Mouse (Mus musculus): ENCODE results near the gene Gp5.

The Gp5 gene

DNA sequence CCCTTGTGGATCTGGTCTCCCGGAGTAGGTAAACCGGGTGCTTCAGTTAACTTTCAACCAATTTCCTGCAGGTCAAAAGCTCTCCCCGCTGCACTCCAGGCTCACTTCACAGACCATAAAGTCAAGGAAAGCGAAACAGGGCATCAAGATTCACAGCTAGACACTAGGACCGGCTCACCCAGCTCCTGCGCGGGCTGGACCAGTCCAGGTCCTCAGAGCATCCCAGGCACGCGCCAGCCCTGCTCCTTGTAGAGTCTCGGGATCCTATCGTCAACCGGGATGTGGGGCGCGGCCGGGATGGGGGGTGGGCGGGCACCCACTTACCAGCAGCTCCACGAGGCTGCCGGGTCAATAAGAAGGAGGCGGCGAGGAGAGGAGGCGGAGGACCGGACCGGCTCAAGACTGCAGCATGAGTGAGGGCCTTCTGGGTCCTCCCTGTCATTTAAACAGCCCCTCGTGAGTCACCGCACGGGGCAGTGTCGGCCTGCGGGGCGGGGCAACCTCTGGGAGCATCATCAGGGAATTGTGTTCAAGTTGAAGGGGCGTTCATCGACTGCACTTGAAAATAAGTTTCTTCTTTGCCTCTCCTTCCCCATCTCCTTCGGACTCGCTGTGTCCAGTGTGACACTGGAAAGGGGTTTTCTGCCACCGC, 27.6 kb downstream of the Gp5 start, which contains the start of gene Lrrc15:
TSS of gene Lrrc15 (minus strand) at position 413 of the 652 bp plus-strand sequence.
- no peak for ATAC-seq (ENCODE audit: insufficient number of reproducible peaks, low FRiP score, low TSS enrichment)

DNA sequence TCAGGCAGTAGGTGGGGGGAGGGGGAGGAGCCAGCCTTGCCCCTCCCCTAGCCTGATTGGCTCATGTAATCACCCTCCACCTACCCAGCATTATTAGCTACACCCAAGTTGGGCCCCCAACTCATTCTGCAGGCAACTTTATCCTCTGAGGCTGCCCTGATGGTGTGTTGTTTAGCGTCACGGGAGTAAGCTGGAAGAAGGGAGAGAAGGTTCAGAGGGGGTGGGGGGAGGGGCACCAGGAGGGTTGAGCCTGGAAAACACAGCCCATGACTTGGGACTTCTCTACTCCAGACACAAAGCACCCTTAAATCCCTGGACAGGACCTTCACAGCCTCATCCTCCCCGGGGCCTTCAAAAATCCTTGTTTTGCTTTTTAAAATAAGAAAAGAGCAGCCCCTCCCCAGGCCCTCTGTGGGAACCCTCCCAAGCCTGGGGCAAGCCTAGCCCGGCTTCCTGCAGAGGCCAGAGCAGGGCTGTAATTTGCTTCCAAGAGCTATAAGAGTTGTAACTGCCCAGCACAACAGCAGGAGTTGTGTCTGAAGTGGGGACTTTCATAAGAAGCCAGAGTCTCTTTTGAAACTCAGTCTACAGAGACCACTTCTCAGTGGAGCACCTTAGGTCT, 29.8 kb downstream of the Gp5 start:
- ATAC-seq (ENCODE audit: insufficient number of reproducible peaks, low FRiP score, low TSS enrichment): no peak

DNA sequence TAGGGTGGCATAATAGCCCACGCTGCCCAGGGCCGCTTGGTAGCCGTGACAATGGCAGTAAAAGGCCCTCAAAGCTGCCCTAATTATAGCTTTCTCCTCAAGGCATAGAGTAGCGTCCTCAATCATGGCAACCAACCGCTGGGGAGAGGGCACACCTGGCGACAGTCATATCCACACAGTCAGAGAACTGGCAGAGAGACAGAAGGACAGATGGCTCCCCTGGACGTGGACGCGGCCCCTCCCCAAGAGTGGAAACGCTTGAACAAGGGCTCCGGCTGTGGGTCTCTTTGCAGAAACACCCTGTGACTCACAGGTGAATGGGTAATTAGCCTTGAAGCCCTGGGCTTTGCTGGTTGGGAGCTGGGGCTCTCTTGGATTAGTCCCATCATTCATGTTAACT, 32.2 kb downstream of the Gp5 start:
- no peak for ATAC-seq (ENCODE audit: insufficient number of reproducible peaks, low FRiP score, low TSS enrichment)

DNA sequence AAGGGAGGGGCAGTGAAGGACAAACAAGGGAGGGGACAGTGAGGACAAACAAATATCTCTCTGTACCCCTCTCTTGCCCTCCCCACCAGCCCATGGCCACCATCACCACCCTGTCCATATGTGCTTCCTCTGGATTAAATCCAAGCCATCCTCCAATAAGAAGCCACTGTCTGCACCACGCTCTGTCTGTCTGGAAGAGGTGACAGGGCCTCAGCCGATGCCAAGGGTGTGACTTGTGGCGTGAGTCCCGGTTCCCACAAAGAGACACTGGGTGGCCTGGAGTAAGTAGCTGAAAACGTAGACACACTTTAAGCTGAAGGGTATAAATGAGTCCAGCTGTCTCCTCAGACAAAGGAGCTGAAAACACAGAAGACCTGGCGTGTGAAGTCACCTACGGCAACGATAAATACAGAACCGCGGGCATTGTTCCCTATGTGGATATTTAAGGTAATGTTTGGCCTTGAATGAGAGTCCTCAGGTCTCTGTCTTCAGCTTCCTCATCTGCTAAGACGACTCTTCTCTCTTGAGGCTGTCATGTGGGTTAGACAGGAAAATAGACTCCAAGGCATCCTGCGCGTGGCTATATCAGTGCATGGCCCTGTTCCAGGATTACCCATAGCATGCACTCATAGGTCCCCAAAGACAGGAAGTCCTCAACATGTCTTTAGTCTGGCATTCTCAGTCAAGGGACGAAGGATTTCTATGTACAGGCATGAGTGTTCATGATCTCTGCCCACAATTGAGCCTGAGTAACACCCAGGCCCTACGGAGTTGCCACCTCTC, 34.8 kb downstream of the Gp5 start:
- no peak for ATAC-seq (ENCODE audit: insufficient number of reproducible peaks, low FRiP score, low TSS enrichment)

DNA sequence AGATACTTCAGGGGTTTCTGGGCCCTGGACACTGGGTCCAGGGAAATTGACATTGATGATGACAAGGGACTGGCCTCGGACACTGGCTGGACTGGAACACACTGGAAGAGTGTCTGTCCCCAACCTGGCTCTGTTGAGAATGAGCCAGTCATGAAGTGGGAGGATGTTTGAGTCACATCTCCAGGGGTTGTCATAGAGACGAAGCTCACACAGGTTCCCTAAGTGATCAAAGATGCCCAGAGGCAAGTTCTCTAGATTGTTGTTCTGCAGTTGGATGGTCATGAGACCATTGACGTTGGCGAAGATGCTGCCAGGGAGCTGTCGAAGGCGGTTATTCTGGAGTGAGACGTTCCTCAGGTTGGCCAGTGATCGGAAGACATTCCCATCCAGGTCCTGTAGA, 37.5 kb downstream of the Gp5 start:
- no peak for ATAC-seq (ENCODE audit: insufficient number of reproducible peaks, low FRiP score, low TSS enrichment)

DNA sequence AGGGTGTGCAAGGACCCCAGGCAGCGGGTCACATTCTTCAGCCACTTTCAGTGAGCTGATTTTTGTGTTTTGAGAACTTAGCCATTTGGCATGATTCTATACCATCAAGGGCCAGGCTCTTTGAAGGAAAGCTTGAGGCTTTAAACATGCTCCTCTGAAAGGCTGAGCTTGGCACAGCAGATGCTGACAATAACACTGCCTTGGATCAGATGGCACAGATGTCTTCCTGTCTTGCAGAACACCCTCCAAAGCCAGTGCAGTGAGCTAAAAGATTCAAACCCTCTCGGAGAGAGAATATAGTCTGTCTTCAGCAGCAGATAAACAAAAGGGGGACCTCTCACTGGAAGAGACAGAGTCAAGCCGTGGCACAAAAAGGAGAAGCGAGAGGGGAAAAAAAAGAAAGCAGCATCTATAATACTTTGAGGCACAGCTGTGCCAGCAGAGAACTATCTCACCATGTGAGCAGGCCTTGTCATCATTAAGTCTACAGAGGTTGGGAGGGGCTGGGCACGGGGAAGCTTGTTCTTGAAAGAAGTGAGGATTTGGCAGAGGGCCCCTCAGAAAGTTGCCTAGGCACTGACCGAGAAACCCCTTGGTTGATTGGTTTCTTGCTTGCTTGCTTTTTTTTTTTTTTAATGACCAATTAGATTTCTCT, 38.5 kb downstream of the Gp5 start:
- no peak for ATAC-seq (ENCODE audit: insufficient number of reproducible peaks, low FRiP score, low TSS enrichment)

DNA sequence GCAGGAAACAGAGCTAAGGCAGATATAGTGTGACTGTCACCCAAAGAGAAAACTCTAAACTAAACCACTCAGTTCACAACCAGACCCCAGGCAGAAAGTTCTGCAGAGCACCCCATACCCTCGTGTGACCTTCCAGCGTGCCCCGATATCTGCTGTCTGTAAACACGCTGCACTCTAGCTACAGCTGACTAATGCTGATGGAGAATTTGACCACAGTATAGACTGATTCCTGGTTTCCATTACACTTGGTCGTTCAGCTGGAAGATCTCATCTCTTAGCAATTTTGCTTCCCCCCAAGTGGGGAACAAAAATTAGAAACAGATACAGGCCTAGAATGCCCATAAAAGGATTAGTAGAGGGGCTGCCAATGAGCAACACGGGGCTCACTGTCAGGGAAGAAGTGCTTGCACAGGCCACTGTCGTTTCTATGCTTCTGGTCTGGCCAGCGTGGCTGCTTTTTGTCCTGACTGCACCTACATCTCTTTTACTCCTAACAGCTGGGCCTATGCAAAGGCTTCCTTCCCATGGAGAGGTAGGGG, 39.3 kb downstream of the Gp5 start:
- no peak for ATAC-seq (ENCODE audit: insufficient number of reproducible peaks, low FRiP score, low TSS enrichment)

DNA sequence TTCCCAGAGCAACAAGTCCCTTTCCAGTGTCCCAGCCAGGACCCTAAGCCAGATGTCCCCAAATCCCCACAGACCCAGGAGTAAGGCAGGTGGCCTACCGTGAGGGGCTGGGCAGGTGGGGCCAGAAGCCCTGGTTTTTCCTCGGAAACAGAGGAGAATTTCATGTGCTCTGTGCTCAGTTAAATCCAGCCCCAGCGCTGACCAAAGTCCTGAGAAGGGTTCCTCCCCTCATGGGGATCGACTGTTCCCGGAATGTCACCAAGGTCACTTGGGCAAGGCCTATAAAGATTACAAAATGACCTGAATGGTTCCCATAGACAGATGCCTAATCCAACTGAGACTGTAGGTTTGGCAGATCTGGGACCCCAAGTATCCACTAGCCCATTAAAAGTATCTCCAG, 43.2 kb downstream of the Gp5 start, which contains the start of gene Cpn2:
TSS of gene Cpn2 (minus strand) at position 141 of the 400 bp plus-strand sequence.
- ATAC-seq (ENCODE audit: insufficient number of reproducible peaks, low FRiP score, low TSS enrichment): no peak

DNA sequence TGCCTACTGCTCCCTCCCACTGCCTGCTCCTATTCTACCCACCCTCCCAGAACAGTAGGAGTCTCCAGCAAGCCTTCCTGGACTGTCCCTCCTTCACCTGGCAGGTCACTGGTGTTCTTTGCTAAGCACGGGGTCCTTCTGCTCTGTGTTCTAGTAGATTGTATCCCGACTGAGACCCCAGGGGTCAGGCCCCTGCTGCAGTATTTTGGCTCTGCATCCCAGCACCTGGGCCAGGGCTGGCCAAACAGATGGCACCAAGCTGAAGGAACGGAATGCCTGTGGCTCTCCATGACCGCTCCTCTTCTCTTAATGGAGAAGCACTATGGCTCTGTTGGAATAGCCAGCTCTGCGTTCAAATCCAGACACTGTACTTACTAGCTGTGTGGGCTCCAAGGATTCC, 44.0 kb downstream of the Gp5 start:
- no peak for ATAC-seq (ENCODE audit: insufficient number of reproducible peaks, low FRiP score, low TSS enrichment)

DNA sequence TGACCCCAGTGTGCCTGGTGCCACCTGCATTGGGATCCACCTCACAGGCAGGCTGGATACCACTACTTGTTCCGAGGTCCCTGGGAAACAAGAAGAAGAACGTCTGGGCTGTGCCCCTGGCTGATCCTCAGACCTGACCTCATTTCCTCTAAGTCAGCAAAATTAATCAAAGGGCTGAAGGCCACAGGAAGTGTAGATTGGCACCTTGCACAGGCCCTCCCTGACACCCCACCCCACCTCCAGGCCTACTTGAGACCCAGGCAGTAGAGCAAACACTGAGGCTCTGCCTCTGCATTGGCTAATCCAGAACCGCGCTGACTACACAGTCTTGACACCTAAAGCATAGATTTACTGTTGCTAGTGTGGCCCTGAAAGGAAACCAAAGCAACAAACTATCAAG, 45.0 kb downstream of the Gp5 start:
- ATAC-seq (ENCODE audit: insufficient number of reproducible peaks, low FRiP score, low TSS enrichment): no peak

DNA sequence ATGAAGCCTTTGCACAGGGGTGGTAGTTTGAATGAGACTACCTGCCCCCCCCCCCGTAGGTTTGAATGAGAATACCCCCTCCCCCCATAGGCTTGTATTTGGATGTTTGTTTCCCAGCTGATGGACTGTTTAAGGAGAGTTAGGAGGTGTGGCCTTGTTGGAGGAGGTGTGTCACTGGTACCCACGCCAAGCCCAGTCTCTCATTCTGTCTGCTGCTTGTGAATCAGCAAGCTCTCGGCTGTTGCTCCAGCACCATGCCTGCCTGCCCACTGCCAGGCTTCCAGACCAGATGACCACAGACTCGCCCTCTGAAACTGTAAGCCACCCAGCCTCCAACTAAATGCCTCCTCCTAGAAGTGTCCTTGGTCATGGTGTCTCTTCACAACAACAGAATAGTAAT, 47.4 kb downstream of the Gp5 start:
- no peak for ATAC-seq (ENCODE audit: insufficient number of reproducible peaks, low FRiP score, low TSS enrichment)

DNA sequence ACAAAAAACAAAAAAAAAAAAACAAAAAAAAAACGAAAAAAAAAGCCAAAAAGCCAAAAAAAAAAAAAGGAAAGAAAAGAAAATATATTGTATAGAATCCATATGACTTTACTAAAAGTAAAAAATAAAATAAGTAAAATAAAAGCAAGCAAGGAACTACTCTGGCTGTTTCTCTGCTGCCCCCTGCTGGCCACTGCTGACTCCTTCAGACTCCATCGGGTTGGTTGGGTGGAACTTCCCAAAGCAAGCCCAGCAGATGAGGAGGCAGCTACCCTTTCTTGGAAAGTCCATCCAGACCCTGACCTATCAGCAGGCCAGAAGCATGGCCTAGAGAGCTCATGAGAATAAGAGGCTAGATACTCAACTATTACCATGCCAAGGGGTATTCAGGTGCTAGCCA, 47.9 kb downstream of the Gp5 start:
- ATAC-seq (ENCODE audit: insufficient number of reproducible peaks, low FRiP score, low TSS enrichment): no peak

DNA sequence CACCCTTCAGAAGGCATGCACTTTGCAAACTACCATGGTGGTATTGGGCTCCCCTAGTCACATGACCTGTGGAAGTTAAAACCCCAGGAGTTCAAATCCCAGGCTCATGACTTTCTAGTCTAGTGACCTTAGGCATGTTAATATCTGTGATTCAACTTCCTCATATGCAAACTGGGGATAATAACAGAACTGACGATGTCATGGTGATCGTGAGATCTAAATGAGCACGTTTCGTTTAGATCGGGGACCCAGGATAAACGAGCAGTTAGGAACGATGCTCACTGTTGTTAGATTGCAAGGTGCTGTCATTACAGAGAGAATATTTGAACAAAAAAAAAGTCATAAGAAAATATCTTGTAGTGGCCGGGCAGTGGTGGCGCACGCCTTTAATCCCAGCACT, 48.4 kb downstream of the Gp5 start:
- no peak for ATAC-seq (ENCODE audit: insufficient number of reproducible peaks, low FRiP score, low TSS enrichment)

DNA sequence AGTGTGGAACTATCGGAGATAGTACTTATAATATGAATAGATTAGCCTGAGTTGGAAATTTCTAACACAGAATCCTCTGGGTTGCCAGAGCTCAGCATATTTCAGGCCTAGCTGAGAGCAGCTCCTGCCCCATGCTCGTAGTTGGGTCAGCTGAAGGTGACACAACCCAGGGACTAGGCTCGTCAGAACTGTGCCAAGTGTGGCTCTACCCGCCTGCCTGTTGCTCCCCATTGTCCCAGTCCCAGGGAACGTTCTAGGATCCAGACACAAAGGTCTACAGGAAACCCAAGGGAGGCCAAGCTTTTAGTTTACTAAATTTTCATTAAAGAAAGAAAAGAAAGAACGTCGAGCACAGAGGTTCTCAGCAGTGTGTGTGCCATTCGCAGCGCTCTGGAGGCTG, 49.2 kb downstream of the Gp5 start:
- no peak for ATAC-seq (ENCODE audit: insufficient number of reproducible peaks, low FRiP score, low TSS enrichment)

DNA sequence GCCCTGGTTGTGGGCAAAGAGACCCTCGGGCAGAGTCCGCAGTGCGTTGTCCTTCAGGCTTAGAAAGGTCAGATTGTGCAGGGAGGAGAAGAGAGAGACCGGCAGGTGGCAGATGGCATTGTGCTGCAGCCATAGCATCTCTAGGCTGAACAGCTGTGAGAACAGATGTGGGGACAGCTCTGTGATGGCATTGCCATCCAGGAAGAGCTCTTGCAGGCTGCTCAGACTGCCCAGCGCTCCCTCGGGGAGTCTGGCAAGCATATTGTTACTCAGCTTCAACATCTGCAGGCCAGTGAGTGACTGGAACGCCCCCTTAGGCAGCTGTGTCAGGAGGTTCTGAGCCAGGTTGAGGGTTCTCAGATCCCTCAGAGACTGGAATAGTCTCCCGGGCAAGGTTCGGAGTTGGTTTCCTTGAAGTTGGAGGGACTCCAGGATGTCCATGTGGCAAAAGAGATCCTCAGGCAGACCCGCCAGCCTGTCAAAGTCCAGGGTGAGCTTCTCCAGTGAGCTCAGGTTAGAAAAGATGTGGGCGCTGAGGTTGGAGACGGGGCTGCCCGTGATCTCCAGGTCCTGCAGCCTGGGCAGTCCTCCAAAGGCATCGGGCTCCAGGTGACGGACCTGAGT, 50.5 kb downstream of the Gp5 start:
- ATAC-seq (ENCODE audit: insufficient number of reproducible peaks, low FRiP score, low TSS enrichment): no peak

DNA sequence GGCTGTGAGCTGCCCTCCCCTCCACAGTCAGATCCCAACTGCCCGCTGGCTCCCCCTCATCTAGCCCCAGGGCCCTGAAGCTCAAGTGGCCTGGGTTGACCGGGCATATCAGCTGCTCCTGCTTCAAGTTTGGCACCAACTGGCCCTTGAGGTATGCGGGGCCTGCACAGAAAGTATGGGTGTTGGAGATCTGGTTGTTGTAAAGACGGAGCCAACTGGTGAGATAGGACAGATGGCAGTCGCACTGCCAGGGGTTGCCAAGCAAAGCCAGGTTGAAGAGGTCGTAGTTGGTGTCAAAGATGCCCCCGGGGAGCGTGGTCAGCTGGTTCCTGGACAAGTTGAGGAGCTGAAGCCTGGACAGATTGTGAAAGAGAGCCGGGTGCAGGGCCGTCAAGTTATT, 51.1 kb downstream of the Gp5 start:
- no peak for ATAC-seq (ENCODE audit: insufficient number of reproducible peaks, low FRiP score, low TSS enrichment)

DNA sequence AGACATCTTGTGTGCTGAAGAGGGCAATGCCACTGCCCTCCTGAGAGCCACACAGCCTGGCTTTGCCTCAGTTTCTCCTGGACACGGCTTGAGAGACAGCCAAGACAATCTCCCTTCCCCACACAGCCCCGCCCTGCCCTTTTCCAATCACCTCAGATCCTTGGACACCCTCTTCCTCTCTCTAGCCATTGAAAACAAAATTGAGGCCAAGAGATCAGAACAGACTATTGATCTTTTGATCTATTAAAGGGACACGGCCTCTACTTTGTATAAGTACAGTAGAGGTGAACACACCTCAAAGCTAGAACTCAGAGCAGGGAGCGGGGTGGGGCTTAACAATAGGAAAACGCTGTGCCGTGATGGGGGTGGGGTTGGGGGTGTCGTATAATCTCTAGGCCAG, 52.1 kb downstream of the Gp5 start:
- ATAC-seq (ENCODE audit: insufficient number of reproducible peaks, low FRiP score, low TSS enrichment): no peak

DNA sequence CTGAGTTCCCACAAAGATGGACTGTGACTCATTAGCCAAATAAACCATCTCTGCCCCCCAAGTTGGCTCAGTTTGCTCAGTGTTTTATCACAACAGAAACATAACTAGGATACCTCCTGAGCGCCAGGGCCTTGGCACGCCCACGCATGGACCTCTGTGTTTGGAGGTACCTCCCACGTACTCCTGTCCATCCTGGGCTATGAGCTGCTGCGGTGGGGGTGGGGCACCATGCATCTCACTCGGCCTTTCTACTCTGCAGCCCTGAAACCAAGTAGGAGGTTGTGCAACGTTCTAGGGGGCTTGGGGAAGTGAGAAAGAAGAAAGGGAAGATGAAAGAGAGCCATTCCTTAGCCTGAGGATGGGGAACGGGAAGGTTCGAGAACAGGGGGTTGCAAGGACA, 52.9 kb downstream of the Gp5 start:
- no peak for ATAC-seq (ENCODE audit: insufficient number of reproducible peaks, low FRiP score, low TSS enrichment)

All from cerebellum, adult (tissue).